Mouse (Mus musculus) intestine, embryonic 15.5 days (tissue): ENCODE results near the gene Ip6k2. TPM values are rescaled to one million over a fixed set of nuclear protein-coding genes. Genes with fewer than 3 reads are reported as not detected.

ENCODE experiments used
- ATAC-seq: fragments of 200-750 bp; cut with Nextera tagmentation; 2 replicates; pipeline ENCODE4 v1.8.0; 2017; ENCODE audit warnings: moderate TSS enrichment, moderate library complexity
- H3K27ac ChIP-seq: fragments of 300-500 bp; sonication (generic); 2 replicates; pipeline ENCODE4 v1.5.1; 2015; ENCODE audit warnings: mild to moderate bottlenecking, inconsistent platforms
- H3K27me3 ChIP-seq: fragments of 300-500 bp; sonication (generic); replicated peaks from 2 replicates; pipeline ENCODE4 v1.6.1; 2015; ENCODE audit warnings: inconsistent platforms
- H3K36me3 ChIP-seq: fragments of 300-500 bp; sonication (generic); 2 replicates; pipeline ENCODE4 v1.6.1; 2015; ENCODE audit warnings: inconsistent platforms
- H3K4me1 ChIP-seq: fragments of 300-500 bp; sonication (generic); replicated peaks from 2 replicates; pipeline ENCODE4 v1.6.1; 2015; ENCODE audit warnings: inconsistent platforms
- H3K4me2 ChIP-seq: fragments of 300-500 bp; sonication (generic); replicated peaks from 2 replicates; pipeline ENCODE4 v1.6.1; 2015; ENCODE audit warnings: mild to moderate bottlenecking, inconsistent platforms
- H3K4me3 ChIP-seq: fragments of 300-500 bp; sonication (generic); replicated peaks from 2 replicates; pipeline ENCODE4 v1.5.1; 2015; ENCODE audit warnings: inconsistent platforms
- H3K9ac ChIP-seq: fragments of 300-500 bp; sonication (generic); 2 replicates; pipeline ENCODE4 v1.6.1; 2015; ENCODE audit warnings: inconsistent platforms
- H3K9me3 ChIP-seq: fragments of 300-500 bp; sonication (generic); 2 replicates; pipeline ENCODE4 v1.6.1; 2016; ENCODE audit warnings: inconsistent platforms
- WGBS: fragments of 180-500 bp; shearing (Covaris S2); methylation state at CpG from one replicate; pipeline ENCODE4 v1.1.7; 2015; 5-methylcytosine and 5-hydroxymethylcytosine counted together
- polyA plus RNA-seq: library from polyadenylated mRNA; unstranded; fragments of >200 nt; fragmentation: Nextera tagmentation; extraction: Ambion mirVana; gene quantifications from 2 replicates; pipeline ENCODE4 v1.2.1, GENCODE M21; 2015

The Ip6k2 gene
- polyA plus RNA-seq, 1 experiment from 2014 or later, result 62.6 TPM

DNA sequence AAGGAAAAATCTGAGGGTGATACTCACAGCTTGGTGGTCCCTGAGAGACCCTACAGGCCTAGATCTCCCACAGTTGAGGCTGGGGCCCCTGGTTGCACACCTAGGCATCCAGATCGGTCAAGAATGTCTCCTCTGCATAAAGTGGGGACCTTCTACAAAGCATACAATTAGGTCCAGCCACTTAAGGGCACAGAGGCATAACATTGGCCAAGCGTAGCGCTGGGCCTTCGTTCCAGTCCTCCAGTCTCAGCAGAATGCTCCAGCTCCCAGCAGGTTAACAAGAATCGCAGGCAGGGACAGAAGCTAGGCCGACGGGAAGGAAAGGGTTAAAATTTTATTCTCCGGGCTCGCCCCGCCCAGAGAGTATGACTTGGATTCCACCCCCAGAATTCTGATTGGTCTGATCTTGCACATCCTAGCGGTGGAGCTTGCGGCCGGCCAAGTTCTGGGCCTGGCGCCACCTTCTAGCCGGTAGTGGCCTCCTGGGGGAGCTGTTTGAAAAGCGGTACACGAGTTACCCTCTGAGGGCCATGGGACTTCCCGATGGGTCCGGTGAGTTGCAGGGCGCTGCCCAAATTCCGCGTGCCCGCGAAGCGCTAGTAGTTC is 70.1 kb downstream of the Ip6k2 start:
- Histone ChIP-seq H3K4me1 (peaks cover 13% of the 10 kb centered on the region; the same call in 1 of the 2 replicates), H3K4me2 (peak overlapping the region; percentile 93), H3K4me3 (peak overlapping the region; percentile 75), H3K27me3 (no peaks in the 10 kb centered on the region), H3K36me3 (no peaks in the 10 kb centered on the region; the same call in 1 of the 2 replicates), H3K9ac (peak overlapping the region; percentile 72), H3K27ac (peak overlapping the region; percentile 87), H3K9me3 (no peaks in the 10 kb centered on the region)
- WGBS, result 2% methylated on average over 25 of the region's 25 CpGs
- peak; percentile 93 for ATAC-seq

DNA sequence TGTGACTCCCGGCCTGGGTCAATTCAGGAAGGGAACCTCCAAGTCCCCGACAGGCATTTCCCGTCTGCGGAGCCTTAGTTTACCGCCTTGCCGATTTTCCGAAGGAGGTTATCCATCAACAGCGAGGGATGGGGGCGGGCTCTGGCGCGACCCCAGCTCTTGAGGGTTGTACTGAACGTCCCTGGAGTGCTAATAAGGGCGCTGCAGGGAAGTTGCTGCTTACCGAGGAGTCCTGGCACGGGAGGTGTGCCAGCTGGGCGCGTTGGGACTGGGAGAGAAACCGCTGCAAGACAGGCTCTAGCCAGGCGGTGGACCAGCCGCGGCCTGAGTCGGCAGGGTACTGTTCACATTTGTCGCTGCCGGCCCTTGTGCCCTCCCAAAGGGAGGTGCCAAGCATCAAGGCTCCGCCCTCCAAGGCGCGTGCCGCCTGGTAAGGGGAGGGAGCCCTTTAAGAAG is 70.7 kb downstream of the Ip6k2 start:
- Histone ChIP-seq H3K4me1 (peaks cover 13% of the 10 kb centered on the region; the same call in 1 of the 2 replicates), H3K4me3 (peak overlapping the region; percentile 75), H3K9me3 (no peaks in the 10 kb centered on the region), H3K4me2 (peak overlapping the region; percentile 93), H3K9ac (peak overlapping the region; percentile 72), H3K27me3 (no peaks in the 10 kb centered on the region), H3K27ac (peak overlapping the region; percentile 87), H3K36me3 (no peaks in the 10 kb centered on the region; the same call in 1 of the 2 replicates)
- 0% methylated on average over 28 of the region's 28 CpGs for WGBS
- peak; percentile 91 for ATAC-seq

DNA sequence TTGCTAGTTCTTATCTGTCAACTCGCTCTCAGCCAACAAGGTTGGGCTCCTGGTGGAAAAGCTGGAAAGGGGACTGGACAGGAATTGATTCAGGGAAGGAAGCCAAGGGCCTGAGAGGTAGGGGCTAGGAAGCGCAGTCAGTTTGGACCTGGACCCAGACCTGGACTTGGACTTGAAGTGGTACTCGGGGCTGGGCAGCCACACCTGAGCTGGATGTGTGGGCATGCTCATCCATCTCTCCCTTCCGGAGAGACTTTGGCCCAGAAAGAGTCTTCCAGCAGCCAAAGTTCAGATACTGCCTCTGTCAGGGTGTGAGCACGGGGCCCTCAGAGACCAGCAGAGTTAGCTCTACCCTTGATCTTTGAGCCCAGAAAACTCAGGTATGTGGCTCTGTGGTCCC is 71.7 kb downstream of the Ip6k2 start:
- H3K27me3 ChIP-seq, result no peaks in the 10 kb centered on the region
- H3K36me3 ChIP-seq, result peaks cover 3% of the 10 kb centered on the region; the same call in 1 of the 2 replicates
- no peaks in the 10 kb centered on the region for H3K9me3 ChIP-seq
- H3K9ac ChIP-seq, result 0 out of 2 replicates have a peak overlapping the region, but pooled peaks have one; percentile 72
- peaks cover 13% of the 10 kb centered on the region; the same call in 1 of the 2 replicates for H3K4me1 ChIP-seq
- peak; percentile 47; the same call in 1 of the 2 replicates for ATAC-seq
- peak overlapping the region; percentile 75 for H3K4me3 ChIP-seq
- 46% methylated on average over 5 of the region's 5 CpGs for WGBS
- peak overlapping the region; percentile 93 for H3K4me2 ChIP-seq
- H3K27ac ChIP-seq, result peak overlapping the region; percentile 59

Other genes starting within 250 kb of the Ip6k2 start
- 173 and 179 TPM in 2 replicates for gene Impdh2, start 223.5 kb upstream of the Ip6k2 start, polyA plus RNA-seq
- gene Ndufaf3, start 216.4 kb upstream of the Ip6k2 start, polyA plus RNA-seq, result 37.7 and 42.4 TPM in 2 replicates
- 112 and 118 TPM in 2 replicates for gene Dalrd3, start 213.9 kb upstream of the Ip6k2 start, polyA plus RNA-seq
- 71.4 and 72.7 TPM in 2 replicates for gene Wdr6, start 205.1 kb upstream of the Ip6k2 start, polyA plus RNA-seq
- 5.8 and 6.4 TPM in 2 replicates for gene P4htm, start 186.1 kb upstream of the Ip6k2 start, polyA plus RNA-seq
- 41.0 and 46.4 TPM in 2 replicates for gene Arih2, start 134.4 kb upstream of the Ip6k2 start, polyA plus RNA-seq
- gene Slc25a20, start 121.7 kb upstream of the Ip6k2 start, polyA plus RNA-seq, result 77.1 and 83.3 TPM in 2 replicates
- gene Prkar2a, start 94.5 kb upstream of the Ip6k2 start, polyA plus RNA-seq, result 51.9 and 55.0 TPM in 2 replicates
- 10.4 and 12.0 TPM in 2 replicates for gene Nckipsd, start 24.6 kb downstream of the Ip6k2 start, polyA plus RNA-seq
- 0.64 and 1.3 TPM in 2 replicates for gene Celsr3, start 42.5 kb downstream of the Ip6k2 start, polyA plus RNA-seq
- gene Slc26a6, start 69.5 kb downstream of the Ip6k2 start, polyA plus RNA-seq, result 36.1 and 43.3 TPM in 2 replicates
- 0.34 TPM in 1 of 2 replicates, not detected in the other for gene Tmem89, start 130.8 kb downstream of the Ip6k2 start, polyA plus RNA-seq
- 568 and 640 TPM in 2 replicates for gene Uqcrc1, start 152.8 kb downstream of the Ip6k2 start, polyA plus RNA-seq
- gene Col7a1, start 169.8 kb downstream of the Ip6k2 start, polyA plus RNA-seq, result 0.85 and 2.4 TPM in 2 replicates
- gene Ucn2, start 202.2 kb downstream of the Ip6k2 start, polyA plus RNA-seq, result not detected in 2 replicates
- gene Pfkfb4, start 208.0 kb downstream of the Ip6k2 start, polyA plus RNA-seq, result 11.5 and 17.0 TPM in 2 replicates